Mouse (Mus musculus): ENCODE data around the gene Itga9.

DNA sequence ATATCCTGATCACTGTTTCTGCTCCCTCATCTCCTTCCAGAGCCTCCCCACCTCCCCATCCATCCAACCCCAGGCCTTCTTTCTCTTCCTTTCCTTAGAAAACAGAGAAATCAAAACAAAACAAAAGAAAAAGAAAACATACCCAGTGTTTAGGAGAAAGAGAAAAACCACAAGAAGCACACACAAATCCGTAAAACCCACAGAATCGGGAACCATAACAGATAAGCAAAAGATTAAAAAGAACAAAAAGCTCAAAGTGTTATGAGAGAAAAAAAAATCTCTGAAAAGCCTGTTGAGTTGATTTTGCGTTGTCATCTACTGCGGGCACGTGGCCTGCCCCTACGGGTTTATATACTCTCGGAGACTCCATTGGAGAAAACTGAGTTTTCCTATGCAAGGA, 77.0 kb downstream of the Itga9 start:
- TF ChIP-seq CTCF (IDR thresholded peaks at IDR 0.05; ENCODE audit: control insufficient read depth, insufficient read depth, insufficient replicate concordance, low read depth, low read length) (no peak), POLR2A (IDR thresholded peaks at IDR 0.05; ENCODE audit: control insufficient read depth, low read depth, low read length) (no peak)
